Mouse (Mus musculus): ENCODE results near the gene Zdhhc13. TPM values are rescaled to one million over a fixed set of nuclear protein-coding genes. Genes with fewer than 3 reads are reported as not detected.

The Zdhhc13 gene
- polyA plus RNA-seq, 1 experiment, result not detected

DNA sequence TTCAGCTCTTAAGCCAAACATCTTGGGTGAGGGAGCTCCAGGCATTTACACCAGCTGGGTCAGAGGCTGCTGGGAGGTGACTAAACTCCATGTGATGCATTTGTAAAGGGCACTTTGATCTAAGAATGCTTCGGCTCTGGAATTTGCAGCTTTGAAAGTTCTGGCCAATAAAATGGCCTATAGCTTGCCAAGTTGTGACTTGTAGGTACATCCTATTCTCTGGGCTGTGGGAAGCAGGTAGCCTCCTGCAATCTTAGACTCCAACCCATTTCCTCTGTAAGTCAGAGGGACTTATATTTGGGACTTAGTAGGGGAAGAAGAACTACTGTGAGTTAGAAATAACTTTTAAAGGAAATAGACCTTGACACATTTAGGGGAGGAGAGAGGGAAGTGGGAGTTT is 72.1 kb downstream of the Zdhhc13 start:
- 55% methylated on average over 1 of the region's 1 CpGs for WGBS
- Histone ChIP-seq H3K27ac (ENCODE audit: insufficient read depth, low read depth, low read length) (no peak overlapping the region), H3K4me1 (ENCODE audit: control insufficient read depth, insufficient read depth, low read length) (no peaks in the 10 kb centered on the region), H3K4me3 (ENCODE audit: insufficient read depth, low read depth, low read length) (no peak overlapping the region)
- no peak for TF ChIP-seq POLR2A (IDR thresholded peaks at IDR 0.05; ENCODE audit: insufficient read depth, low read depth, low read length)
- TF ChIP-seq CTCF (IDR thresholded peaks at IDR 0.05; ENCODE audit: insufficient read depth, low read depth, low read length), result no peak

DNA sequence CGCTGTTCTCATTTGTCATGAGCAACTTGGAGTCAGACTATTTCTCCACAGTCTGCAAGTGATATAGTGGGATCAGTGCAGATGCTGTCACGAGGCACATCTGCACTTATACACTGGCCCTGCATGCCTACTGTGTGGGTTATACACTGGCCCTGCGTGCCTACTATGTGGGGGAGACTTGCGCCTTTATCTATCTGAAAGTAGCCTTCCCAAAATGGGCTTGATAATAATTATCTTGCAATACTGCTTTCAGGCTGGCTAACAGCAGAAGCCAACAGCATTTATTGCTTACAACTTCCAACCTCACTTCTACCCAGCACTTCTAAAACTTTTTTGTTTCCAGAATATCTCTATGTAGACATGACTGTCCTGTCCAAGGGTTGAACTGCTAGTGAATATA is 73.0 kb downstream of the Zdhhc13 start:
- H3K4me3 ChIP-seq (ENCODE audit: insufficient read depth, low read depth, low read length), result no peak overlapping the region
- 93% methylated on average over 4 of the region's 4 CpGs for WGBS
- no peaks in the 10 kb centered on the region for H3K4me1 ChIP-seq (ENCODE audit: control insufficient read depth, insufficient read depth, low read length)
- H3K27ac ChIP-seq (ENCODE audit: insufficient read depth, low read depth, low read length), result no peak overlapping the region
- TF ChIP-seq CTCF (IDR thresholded peaks at IDR 0.05; ENCODE audit: insufficient read depth, low read depth, low read length) (no peak), POLR2A (IDR thresholded peaks at IDR 0.05; ENCODE audit: insufficient read depth, low read depth, low read length) (no peak)

DNA sequence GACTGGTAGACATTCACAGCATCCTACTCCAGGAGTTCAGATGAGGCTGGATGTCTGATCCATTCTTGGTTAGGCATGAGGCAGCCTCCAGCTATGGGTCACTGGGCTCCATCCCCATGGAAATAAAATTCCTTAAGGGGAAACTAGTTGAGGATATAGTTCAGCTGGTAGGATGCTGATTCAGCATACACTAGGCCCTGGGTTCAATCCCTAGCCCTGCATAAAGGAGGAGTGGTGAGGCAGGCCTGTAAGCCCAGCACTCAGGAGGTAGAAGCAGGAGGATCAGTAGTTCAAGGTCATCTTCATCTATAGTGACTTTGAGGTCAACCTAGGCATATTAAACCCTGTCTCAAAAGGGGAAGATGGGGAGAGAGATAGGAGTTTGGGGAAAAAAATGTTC is 75.4 kb downstream of the Zdhhc13 start:
- Histone ChIP-seq H3K27ac (ENCODE audit: insufficient read depth, low read depth, low read length) (no peak overlapping the region), H3K4me1 (ENCODE audit: control insufficient read depth, insufficient read depth, low read length) (no peaks in the 10 kb centered on the region), H3K4me3 (ENCODE audit: insufficient read depth, low read depth, low read length) (no peak overlapping the region)
- TF ChIP-seq POLR2A (IDR thresholded peaks at IDR 0.05; ENCODE audit: insufficient read depth, low read depth, low read length) (no peak), CTCF (IDR thresholded peaks at IDR 0.05; ENCODE audit: insufficient read depth, low read depth, low read length) (no peak)

- no peak overlapping the region for H3K4me3 ChIP-seq (ENCODE audit: insufficient read depth, low read depth, low read length)
- 93% methylated on average over 9 of the region's 9 CpGs for WGBS
These were observed 76.1 kb downstream of the Zdhhc13 start for GRCm38 (mm10) chr7:48864671-48865458.

DNA sequence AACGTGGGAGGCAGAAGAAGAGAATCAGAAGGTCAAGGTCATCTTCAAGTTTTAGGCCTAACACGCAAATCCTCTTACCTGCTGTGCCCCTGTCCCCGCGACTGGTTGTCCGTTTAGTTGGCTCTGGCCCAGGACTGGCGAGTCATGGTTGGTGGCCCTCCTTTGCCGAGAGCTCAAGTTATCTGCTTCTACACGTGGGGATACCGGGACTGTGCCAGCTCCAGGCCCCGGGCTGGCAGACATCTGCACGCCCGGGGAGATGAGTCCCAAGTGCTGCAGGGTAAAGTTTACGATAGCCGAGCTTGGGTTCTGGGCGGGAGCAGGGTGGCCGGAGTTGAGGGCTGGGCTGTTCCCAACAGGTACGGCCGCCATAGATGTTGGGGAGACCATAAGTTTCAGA is 78.8 kb downstream of the Zdhhc13 start:
- no peak overlapping the region for H3K4me3 ChIP-seq (ENCODE audit: insufficient read depth, low read depth, low read length)
- H3K4me1 ChIP-seq (ENCODE audit: control insufficient read depth, insufficient read depth, low read length), result no peaks in the 10 kb centered on the region
- TF ChIP-seq POLR2A (IDR thresholded peaks at IDR 0.05; ENCODE audit: insufficient read depth, low read depth, low read length) (no peak), CTCF (IDR thresholded peaks at IDR 0.05; ENCODE audit: insufficient read depth, low read depth, low read length) (no peak)
- WGBS, result 96% methylated on average over 18 of the region's 18 CpGs
- H3K27ac ChIP-seq (ENCODE audit: insufficient read depth, low read depth, low read length), result no peak overlapping the region

More at GRCm38 (mm10) chr7:48864671-48865458, 76.1 kb downstream of the Zdhhc13 start:
- TF ChIP-seq CTCF (IDR thresholded peaks at IDR 0.05; ENCODE audit: insufficient read depth, low read depth, low read length), result no peak
- TF ChIP-seq POLR2A (IDR thresholded peaks at IDR 0.05; ENCODE audit: insufficient read depth, low read depth, low read length), result no peak
- Histone ChIP-seq H3K4me1 (ENCODE audit: control insufficient read depth, insufficient read depth, low read length) (no peaks in the 10 kb centered on the region), H3K27ac (ENCODE audit: insufficient read depth, low read depth, low read length) (no peak overlapping the region)

DNA sequence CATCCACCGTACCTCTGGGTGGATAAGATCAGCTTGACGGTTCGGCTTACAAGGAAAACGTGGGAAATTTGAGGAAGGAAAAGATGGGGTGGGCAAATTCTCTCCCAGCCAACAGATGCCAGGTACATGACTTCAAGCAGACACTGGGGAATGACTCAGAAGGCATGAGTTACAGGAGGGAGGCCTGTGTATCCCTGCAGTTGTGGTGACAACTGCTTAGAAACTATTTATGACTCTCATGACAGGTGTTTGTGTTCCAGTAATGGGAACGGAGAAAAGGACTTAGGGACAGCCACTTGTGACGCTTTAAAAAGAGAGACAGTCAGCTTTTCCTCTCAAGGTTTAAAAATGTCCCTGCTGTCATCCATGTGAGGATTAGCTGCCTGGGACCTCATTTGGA is 81.3 kb downstream of the Zdhhc13 start:
- WGBS, result 94% methylated on average over 6 of the region's 6 CpGs
- TF ChIP-seq POLR2A (IDR thresholded peaks at IDR 0.05; ENCODE audit: insufficient read depth, low read depth, low read length) (no peak), CTCF (IDR thresholded peaks at IDR 0.05; ENCODE audit: insufficient read depth, low read depth, low read length) (no peak)
- Histone ChIP-seq H3K27ac (ENCODE audit: insufficient read depth, low read depth, low read length) (no peak overlapping the region), H3K4me1 (ENCODE audit: control insufficient read depth, insufficient read depth, low read length) (0 out of 2 replicates have a peak, but pooled peaks cover 5% of the 10 kb centered on the region), H3K4me3 (ENCODE audit: insufficient read depth, low read depth, low read length) (no peak overlapping the region)

GRCm38 (mm10) chr7:48870579-48871180 is 81.9 kb downstream of the Zdhhc13 start:
- WGBS, result 96% methylated on average over 21 of the region's 21 CpGs

GRCm38 (mm10) chr7:48871292-48871691 is 82.5 kb downstream of the Zdhhc13 start:
- 96% methylated on average over 11 of the region's 11 CpGs for WGBS
- Histone ChIP-seq H3K27ac (ENCODE audit: insufficient read depth, low read depth, low read length) (no peak overlapping the region), H3K4me3 (ENCODE audit: insufficient read depth, low read depth, low read length) (no peak overlapping the region), H3K4me1 (ENCODE audit: control insufficient read depth, insufficient read depth, low read length) (0 out of 2 replicates have a peak, but pooled peaks cover 7% of the 10 kb centered on the region)
- TF ChIP-seq POLR2A (IDR thresholded peaks at IDR 0.05; ENCODE audit: insufficient read depth, low read depth, low read length) (no peak), CTCF (IDR thresholded peaks at IDR 0.05; ENCODE audit: insufficient read depth, low read depth, low read length) (no peak)

More at GRCm38 (mm10) chr7:48870579-48871180, 81.9 kb downstream of the Zdhhc13 start:
- Histone ChIP-seq H3K4me3 (ENCODE audit: insufficient read depth, low read depth, low read length) (no peak overlapping the region), H3K4me1 (ENCODE audit: control insufficient read depth, insufficient read depth, low read length) (0 out of 2 replicates have a peak, but pooled peaks cover 7% of the 10 kb centered on the region), H3K27ac (ENCODE audit: insufficient read depth, low read depth, low read length) (no peak overlapping the region)
- TF ChIP-seq POLR2A (IDR thresholded peaks at IDR 0.05; ENCODE audit: insufficient read depth, low read depth, low read length) (no peak), CTCF (IDR thresholded peaks at IDR 0.05; ENCODE audit: insufficient read depth, low read depth, low read length) (no peak)

DNA sequence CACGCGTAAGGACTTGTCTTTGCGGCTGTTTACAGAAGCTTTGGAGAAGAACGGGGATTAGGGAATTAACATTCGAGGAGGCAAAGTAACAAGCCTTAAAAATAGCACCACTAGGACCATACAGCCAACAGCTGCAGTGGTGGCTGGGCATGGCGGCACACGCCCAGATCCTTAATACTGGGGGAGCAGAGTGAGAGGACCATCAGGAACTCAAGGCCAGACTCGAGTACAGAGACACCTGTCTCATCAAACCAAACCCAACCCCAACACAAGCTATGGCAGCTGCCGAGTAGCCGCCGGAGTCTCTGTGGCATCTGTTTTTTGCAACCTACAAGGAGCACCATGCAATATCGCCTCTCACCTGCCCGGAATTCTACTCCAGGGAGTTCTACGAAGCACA is 86.3 kb downstream of the Zdhhc13 start:
- WGBS, result 69% methylated on average over 14 of the region's 14 CpGs
- Histone ChIP-seq H3K27ac (ENCODE audit: insufficient read depth, low read depth, low read length) (no peak overlapping the region), H3K4me3 (ENCODE audit: insufficient read depth, low read depth, low read length) (no peak overlapping the region), H3K4me1 (ENCODE audit: control insufficient read depth, insufficient read depth, low read length) (peaks cover 11% of the 10 kb centered on the region; the same call in 1 of the 2 replicates)
- no peak for TF ChIP-seq CTCF (IDR thresholded peaks at IDR 0.05; ENCODE audit: insufficient read depth, low read depth, low read length)

Measured in olfactory bulb, adult 2 months (tissue).